Mouse (Mus musculus) olfactory bulb, adult 2 months (tissue): Measurements from ENCODE around the gene Tmem260.
A peak's percentile ranks its signal among the peaks of the same experiment; 100 is the strongest.

ENCODE experiments used
- CTCF ChIP-seq: fragments of 200-500 bp; IDR thresholded peaks from 2 replicates; pipeline ENCODE4 v1.5.1; 2012; ENCODE audit warnings: low read depth, mild to moderate bottlenecking, low read length, moderate library complexity; ENCODE audit not compliant: insufficient read depth
- POLR2A ChIP-seq: fragments of 200-500 bp; IDR thresholded peaks from 2 replicates; pipeline ENCODE4 v1.6.1; 2012; ENCODE audit warnings: mild to moderate bottlenecking, low read depth, low read length, moderate library complexity; ENCODE audit not compliant: insufficient read depth

DNA sequence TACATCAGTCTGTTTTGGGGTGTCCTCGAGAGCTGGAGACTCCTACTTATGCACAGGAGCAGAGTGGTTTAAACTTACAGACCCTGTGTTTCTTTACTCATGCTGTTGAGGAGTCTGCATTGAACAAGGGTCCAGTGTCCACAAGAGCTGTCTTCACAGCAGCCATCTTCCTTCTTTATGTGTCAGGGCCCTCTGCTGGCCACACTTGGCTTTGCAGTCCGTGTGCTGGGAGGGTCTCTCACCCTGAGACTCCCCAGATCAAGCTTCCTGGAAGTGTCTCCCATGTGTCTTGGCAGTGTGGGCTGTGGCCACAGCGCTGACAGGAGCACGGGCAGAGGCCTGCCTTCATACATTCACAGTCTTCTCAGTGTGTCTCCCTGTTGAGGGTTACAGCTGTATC, 48.0 kb downstream of the Tmem260 start:
- peak; percentile 69 for TF ChIP-seq CTCF
- no peak for TF ChIP-seq POLR2A
